Mouse (Mus musculus) megakaryocyte, embryonic 14.5 days (primary cell): ENCODE results near the gene Gsta4.
"Not testable (repeated sequence)": the region's sequence is repeated elsewhere in the genome, so short reads cannot be mapped to it uniquely, and the experiment has no call there.

Source experiments
- FLI1 ChIP-seq: IDR thresholded peaks from 2 replicates; pipeline ENCODE4 v1.6.1; 2012; ENCODE audit warnings: low read length, inconsistent platforms, mixed read lengths
- GATA1 ChIP-seq: IDR thresholded peaks from 3 replicates; pipeline ENCODE4 v1.6.1; 2012; ENCODE audit warnings: mixed read lengths, low read length, inconsistent platforms, borderline replicate concordance

- not testable (repeated sequence) for TF ChIP-seq GATA1, FLI1
Measured at GRCm38 (mm10) chr9:78255683-78256470, 73.3 kb downstream of the Gsta4 start.
